Mouse (Mus musculus): Measurements from ENCODE around the gene Kynu. TPM values are rescaled to one million over a fixed set of nuclear protein-coding genes. Genes with fewer than 3 reads are reported as not detected.

The Kynu gene
- total and polyA plus RNA-seq, 2 experiments from 2014 or later, result not detected

GRCm38 (mm10) chr2:43636498-43636897, 81.4 kb downstream of the Kynu start:
- Histone ChIP-seq H3K4me3 (ENCODE audit: low read depth, low read length) (no peak overlapping the region), H3K36me3 (ENCODE audit: insufficient read depth) (no peaks in the 10 kb centered on the region), H3K4me1 (ENCODE audit: insufficient read depth) (no peaks in the 10 kb centered on the region), H3K9ac (no peak overlapping the region), H3K27ac (ENCODE audit: low read depth, low read length) (no peak overlapping the region), H3K4me2 (ENCODE audit: low read depth) (no peak overlapping the region), H3K9me3 (ENCODE audit: low read length) (no peaks in the 10 kb centered on the region), H3K27me3 (ENCODE audit: insufficient read depth, low read length) (no peaks in the 10 kb centered on the region)
- ATAC-seq, result no peak; the same call in 1 of the 2 replicates
- TF ChIP-seq CTCF (IDR thresholded peaks at IDR 0.05; ENCODE audit: low read depth), result peak; percentile 62
- DNase-seq, result peak; percentile 43

- 45% methylated on average over 2 of the region's 2 CpGs for WGBS
Observed at GRCm38 (mm10) chr2:43646962-43647361, 91.8 kb downstream of the Kynu start.

GRCm38 (mm10) chr2:43669588-43669987, 114.5 kb downstream of the Kynu start:
- no peaks in the 10 kb centered on the region for H3K27me3 ChIP-seq (ENCODE audit: insufficient read depth, low read length)
- no peak overlapping the region for H3K27ac ChIP-seq (ENCODE audit: low read depth, low read length)
- H3K4me2 ChIP-seq (ENCODE audit: low read depth), result no peak overlapping the region
- no peaks in the 10 kb centered on the region for H3K36me3 ChIP-seq (ENCODE audit: insufficient read depth)
- no peak for DNase-seq
- H3K9ac ChIP-seq, result no peak overlapping the region
- no peak for ATAC-seq
- TF ChIP-seq CTCF (IDR thresholded peaks at IDR 0.05; ENCODE audit: low read depth), result no peak
- H3K9me3 ChIP-seq (ENCODE audit: low read length), result no peaks in the 10 kb centered on the region
- no peak overlapping the region for H3K4me3 ChIP-seq (ENCODE audit: low read depth, low read length)
- no peaks in the 10 kb centered on the region for H3K4me1 ChIP-seq (ENCODE audit: insufficient read depth)

More at GRCm38 (mm10) chr2:43646962-43647361, 91.8 kb downstream of the Kynu start:
- Histone ChIP-seq H3K27me3 (ENCODE audit: insufficient read depth, low read length) (no peaks in the 10 kb centered on the region), H3K27ac (ENCODE audit: low read depth, low read length) (no peak overlapping the region), H3K4me3 (ENCODE audit: low read depth, low read length) (no peak overlapping the region), H3K9ac (no peak overlapping the region), H3K4me1 (ENCODE audit: insufficient read depth) (no peaks in the 10 kb centered on the region), H3K9me3 (ENCODE audit: low read length) (no peaks in the 10 kb centered on the region), H3K36me3 (ENCODE audit: insufficient read depth) (no peaks in the 10 kb centered on the region), H3K4me2 (ENCODE audit: low read depth) (no peak overlapping the region)
- peak; percentile 73 for ATAC-seq
- TF ChIP-seq CTCF (IDR thresholded peaks at IDR 0.05; ENCODE audit: low read depth), result no peak
- no peak for DNase-seq

- ATAC-seq, result peak; percentile 90
Observed at GRCm38 (mm10) chr2:43673619-43674018, 118.5 kb downstream of the Kynu start.

GRCm38 (mm10) chr2:43674098-43674497, 119.0 kb downstream of the Kynu start:
- 47% methylated on average over 3 of the region's 3 CpGs for WGBS
- H3K36me3 ChIP-seq (ENCODE audit: insufficient read depth), result no peaks in the 10 kb centered on the region
- H3K27me3 ChIP-seq (ENCODE audit: insufficient read depth, low read length), result no peaks in the 10 kb centered on the region
- no peak overlapping the region for H3K4me3 ChIP-seq (ENCODE audit: low read depth, low read length)
- H3K4me2 ChIP-seq (ENCODE audit: low read depth), result no peak overlapping the region
- no peak for DNase-seq
- no peak overlapping the region for H3K27ac ChIP-seq (ENCODE audit: low read depth, low read length)
- H3K4me1 ChIP-seq (ENCODE audit: insufficient read depth), result no peaks in the 10 kb centered on the region
- no peaks in the 10 kb centered on the region for H3K9me3 ChIP-seq (ENCODE audit: low read length)
- TF ChIP-seq CTCF (IDR thresholded peaks at IDR 0.05; ENCODE audit: low read depth), result no peak
- no peak overlapping the region for H3K9ac ChIP-seq
- no peak for ATAC-seq

More at GRCm38 (mm10) chr2:43673619-43674018, 118.5 kb downstream of the Kynu start:
- peak; percentile 91 for TF ChIP-seq CTCF (IDR thresholded peaks at IDR 0.05; ENCODE audit: low read depth)
- H3K4me2 ChIP-seq (ENCODE audit: low read depth), result no peak overlapping the region
- no peaks in the 10 kb centered on the region for H3K9me3 ChIP-seq (ENCODE audit: low read length)
- H3K36me3 ChIP-seq (ENCODE audit: insufficient read depth), result no peaks in the 10 kb centered on the region
- no peak overlapping the region for H3K4me3 ChIP-seq (ENCODE audit: low read depth, low read length)
- H3K4me1 ChIP-seq (ENCODE audit: insufficient read depth), result no peaks in the 10 kb centered on the region
- no peak overlapping the region for H3K27ac ChIP-seq (ENCODE audit: low read depth, low read length)
- WGBS, result under 1% methylated on average over 6 of the region's 6 CpGs
- H3K9ac ChIP-seq, result no peak overlapping the region
- H3K27me3 ChIP-seq (ENCODE audit: insufficient read depth, low read length), result no peaks in the 10 kb centered on the region
- peak; percentile 88 for DNase-seq

- WGBS, result 73% methylated on average over 4 of the region's 4 CpGs
- no peak overlapping the region for H3K4me3 ChIP-seq (ENCODE audit: low read depth, low read length)
- no peak for TF ChIP-seq CTCF (IDR thresholded peaks at IDR 0.05; ENCODE audit: low read depth)
- DNase-seq, result no peak
- no peak overlapping the region for H3K9ac ChIP-seq
- H3K27me3 ChIP-seq (ENCODE audit: insufficient read depth, low read length), result no peaks in the 10 kb centered on the region
- H3K9me3 ChIP-seq (ENCODE audit: low read length), result no peaks in the 10 kb centered on the region
- no peak overlapping the region for H3K27ac ChIP-seq (ENCODE audit: low read depth, low read length)
- H3K36me3 ChIP-seq (ENCODE audit: insufficient read depth), result no peaks in the 10 kb centered on the region
- no peaks in the 10 kb centered on the region for H3K4me1 ChIP-seq (ENCODE audit: insufficient read depth)
- H3K4me2 ChIP-seq (ENCODE audit: low read depth), result no peak overlapping the region
- no peak for ATAC-seq
Observed at GRCm38 (mm10) chr2:43675277-43675676, 120.1 kb downstream of the Kynu start.

GRCm38 (mm10) chr2:43690402-43690801, 135.3 kb downstream of the Kynu start:
- Histone ChIP-seq H3K27ac (ENCODE audit: low read depth, low read length) (no peak overlapping the region), H3K4me2 (ENCODE audit: low read depth) (no peak overlapping the region), H3K9ac (no peak overlapping the region), H3K36me3 (ENCODE audit: insufficient read depth) (no peaks in the 10 kb centered on the region), H3K4me3 (ENCODE audit: low read depth, low read length) (no peak overlapping the region), H3K4me1 (ENCODE audit: insufficient read depth) (0 out of 2 replicates have a peak, but pooled peaks cover 3% of the 10 kb centered on the region), H3K27me3 (ENCODE audit: insufficient read depth, low read length) (no peaks in the 10 kb centered on the region), H3K9me3 (ENCODE audit: low read length) (0 out of 2 replicates have a peak, but pooled peaks cover 5% of the 10 kb centered on the region)
- peak; percentile 61 for ATAC-seq
- TF ChIP-seq CTCF (IDR thresholded peaks at IDR 0.05; ENCODE audit: low read depth), result no peak
- 67% methylated on average over 2 of the region's 2 CpGs for WGBS
- DNase-seq, result peak; percentile 25
